Mouse (Mus musculus): Measurements from ENCODE around the gene Epha7. TPM values are rescaled to one million over a fixed set of nuclear protein-coding genes. Genes with fewer than 3 reads are reported as not detected.

The Epha7 gene
- 1 to 10 TPM; 1.6 to 2.4 TPM for total RNA-seq (2021)
- long read RNA-seq, experiment 1, full-length matches to known transcripts = 1 of 2 reads
- long read RNA-seq, experiment 1, partial matches to known transcripts = 0 of 2 reads
- long read RNA-seq, experiment 1, other reads (novel, unspliced or antisense) = 1 of 2 reads
- long read RNA-seq, experiment 2 = 0 reads

DNA sequence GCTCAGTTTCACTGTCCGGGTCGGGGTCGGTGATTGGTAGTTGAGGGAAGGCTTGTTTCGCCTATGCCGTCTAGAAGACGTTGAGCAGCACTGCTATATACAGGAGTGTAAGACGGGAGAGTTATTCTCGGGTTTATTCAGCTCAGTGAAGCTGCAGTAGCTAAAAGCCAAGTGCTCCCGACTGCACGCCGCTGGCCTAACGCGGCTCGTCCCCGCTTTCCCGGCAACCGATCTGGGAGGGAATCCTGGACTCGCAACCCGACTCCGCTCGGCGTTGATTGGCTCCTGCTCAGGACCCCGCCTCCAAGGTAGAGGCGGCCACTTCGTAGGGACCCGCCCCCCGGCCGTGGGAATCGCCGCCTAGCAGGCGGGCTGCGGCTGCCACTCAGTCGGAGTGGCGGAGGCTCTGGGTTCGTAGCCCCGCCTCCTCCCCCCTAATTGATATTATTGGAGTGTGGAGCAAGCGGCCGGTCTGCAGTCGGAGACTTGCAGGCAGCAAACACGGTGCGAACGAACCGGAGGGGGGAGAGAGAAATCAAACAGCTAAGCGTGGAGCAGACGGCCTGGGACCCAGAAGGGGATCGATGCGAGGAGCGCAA is at the start of gene Epha7:
TSS of gene Epha7 (plus strand) at position 441 of the 599 bp plus-strand sequence.
- TF ChIP-seq CTCF (IDR thresholded peaks at IDR 0.05) = no peak
- peak within 1 kb of the TSS; percentile 87 for H3K4me3 ChIP-seq
- H3K27ac ChIP-seq = peak within 1 kb of the TSS; percentile 78
- DNase-seq = peak; percentile 98
- intact Hi-C loops (cut with DNase I) = no loop called here

GRCm38 (mm10) chr4:28783961-28784360 is 29.0 kb upstream of the Epha7 start:
- no peak for DNase-seq
- TF ChIP-seq CTCF (IDR thresholded peaks at IDR 0.05) = no peak
- intact Hi-C loops (cut with DNase I) = no loop called here
- no peak overlapping the region for H3K27ac ChIP-seq
- no peak overlapping the region for H3K4me3 ChIP-seq

GRCm38 (mm10) chr4:28808800-28809199 is 4.1 kb upstream of the Epha7 start:
- no peak for DNase-seq
- TF ChIP-seq CTCF (IDR thresholded peaks at IDR 0.05) = peak; percentile 52
- Histone ChIP-seq H3K4me3 (no peak overlapping the region), H3K27ac (no peak overlapping the region)
- intact Hi-C loops (cut with DNase I) = no loop called here

GRCm38 (mm10) chr4:28809703-28810102 is 3.2 kb upstream of the Epha7 start:
- intact Hi-C loops (cut with DNase I) = no loop called here
- no peak for DNase-seq

GRCm38 (mm10) chr4:28813551-28814475 is 882 bp downstream of the Epha7 start:
- TF ChIP-seq CTCF (IDR thresholded peaks at IDR 0.05) = no peak
- intact Hi-C loops (cut with DNase I) = no loop called here
- DNase-seq = peak; percentile 49
- peak overlapping the region; percentile 87 for H3K4me3 ChIP-seq
- peak overlapping the region; percentile 61 for H3K27ac ChIP-seq

More at GRCm38 (mm10) chr4:28809703-28810102, 3.2 kb upstream of the Epha7 start:
- no peak overlapping the region for H3K27ac ChIP-seq
- H3K4me3 ChIP-seq = no peak overlapping the region
- TF ChIP-seq CTCF (IDR thresholded peaks at IDR 0.05) = no peak

- no peak overlapping the region for H3K27ac ChIP-seq
- H3K4me3 ChIP-seq = peak overlapping the region; percentile 87
- TF ChIP-seq CTCF (IDR thresholded peaks at IDR 0.05) = no peak
- no peak for DNase-seq
- intact Hi-C loops (cut with DNase I) = no loop called here
These were observed 1.5 kb downstream of the Epha7 start for GRCm38 (mm10) chr4:28814476-28814815.

DNA sequence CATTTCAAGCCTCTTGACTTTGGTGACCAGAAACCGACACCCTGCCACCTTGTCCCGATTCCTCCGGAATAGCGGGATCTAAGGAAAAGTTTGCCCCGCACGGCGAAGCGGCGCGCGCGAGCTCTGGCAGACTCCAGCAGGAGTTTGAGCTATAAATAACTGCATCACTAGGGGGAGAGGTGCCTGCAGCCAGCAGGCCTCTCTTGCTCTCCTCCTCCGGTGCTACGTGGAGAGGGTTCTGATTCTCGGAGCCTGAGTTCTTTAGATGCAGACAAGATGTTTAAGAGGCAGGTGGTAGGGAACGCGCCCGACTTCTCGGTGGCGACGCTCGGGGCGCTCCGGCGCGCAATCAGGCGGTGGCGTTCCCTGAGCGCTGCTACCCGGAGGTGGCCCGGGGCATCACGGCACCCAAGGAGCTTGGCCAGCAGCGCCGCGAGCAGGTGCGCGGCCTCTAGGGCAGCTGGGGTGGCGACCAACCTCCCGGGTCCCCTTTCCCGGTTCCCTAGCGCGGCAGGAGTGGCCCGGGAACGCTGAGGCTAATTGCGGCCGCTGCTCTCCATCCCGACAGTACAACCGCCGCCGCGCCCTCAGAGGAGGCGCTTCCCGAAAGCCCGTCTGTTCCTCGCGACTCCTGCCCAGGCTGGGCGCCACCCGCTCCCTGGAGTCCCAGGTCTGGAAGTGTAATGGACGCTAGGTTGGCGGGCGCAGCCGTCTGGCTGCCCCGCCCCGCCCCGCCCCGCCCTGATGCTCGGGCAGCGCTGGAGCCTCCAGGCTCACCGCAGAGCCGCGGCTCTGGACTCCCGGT is 2.1 kb downstream of the Epha7 start:
- intact Hi-C loops (cut with DNase I) = no loop called here
- Histone ChIP-seq H3K27ac (peak overlapping the region; percentile 81), H3K4me3 (peak overlapping the region; percentile 87)
- TF ChIP-seq CTCF (IDR thresholded peaks at IDR 0.05) = peak; percentile 28
- peak; percentile 72 for DNase-seq

- Histone ChIP-seq H3K27ac (peak overlapping the region; percentile 81), H3K4me3 (peak overlapping the region; percentile 87)
- no peak for DNase-seq
- intact Hi-C loops (cut with DNase I) = no loop called here
- TF ChIP-seq CTCF (IDR thresholded peaks at IDR 0.05) = no peak
These were observed 2.6 kb downstream of the Epha7 start for GRCm38 (mm10) chr4:28815621-28815920.

DNA sequence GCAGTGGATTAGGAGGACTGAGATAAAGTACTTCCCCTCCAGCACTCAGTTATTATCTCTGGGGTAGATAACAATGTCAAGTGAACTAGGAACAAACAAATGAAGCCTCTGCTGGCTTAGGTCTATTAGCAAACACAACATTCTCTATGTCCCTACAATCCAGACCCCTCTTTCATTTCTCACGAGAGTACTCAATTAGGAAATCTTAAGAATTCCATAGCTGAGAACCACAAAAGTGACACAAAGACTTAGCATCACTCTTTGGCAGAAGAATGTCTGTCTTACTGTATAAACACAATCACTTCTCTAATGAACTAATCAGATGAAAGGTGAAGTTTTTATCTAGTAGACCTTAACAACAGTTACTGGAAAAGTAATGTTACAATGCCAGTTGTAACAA is 10.7 kb downstream of the Epha7 start:
- Histone ChIP-seq H3K27ac (no peak overlapping the region), H3K4me3 (no peak overlapping the region)
- TF ChIP-seq CTCF (IDR thresholded peaks at IDR 0.05) = no peak
- DNase-seq = no peak
- intact Hi-C loops (cut with DNase I) = no loop called here

GRCm38 (mm10) chr4:28824616-28825015 is 11.7 kb downstream of the Epha7 start:
- intact Hi-C loops (cut with DNase I) = no loop called here
- peak; percentile 15 for DNase-seq
- no peak overlapping the region for H3K27ac ChIP-seq
- no peak overlapping the region for H3K4me3 ChIP-seq
- TF ChIP-seq CTCF (IDR thresholded peaks at IDR 0.05) = no peak

DNA sequence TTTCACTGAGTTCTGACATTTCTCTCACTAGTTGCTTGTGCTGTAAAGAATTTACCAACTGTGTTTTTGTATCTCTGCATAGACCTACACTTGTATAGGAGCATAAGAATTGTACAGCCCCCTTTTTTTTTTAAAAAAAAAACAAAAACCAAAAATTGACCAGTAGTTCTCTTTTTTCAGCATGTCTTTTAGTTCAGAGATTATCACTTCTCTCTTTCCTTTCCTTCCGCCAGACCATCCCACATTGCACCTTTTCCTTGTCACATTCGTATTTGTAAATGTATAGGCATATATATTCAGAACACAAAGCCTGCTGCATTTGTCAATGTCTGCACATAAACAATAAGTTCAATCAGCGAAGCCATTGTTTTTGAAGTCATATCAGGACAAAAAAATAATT is 24.7 kb downstream of the Epha7 start:
- intact Hi-C loops (cut with DNase I) = no loop called here
- no peak for DNase-seq
- no peak overlapping the region for H3K4me3 ChIP-seq
- H3K27ac ChIP-seq = no peak overlapping the region
- TF ChIP-seq CTCF (IDR thresholded peaks at IDR 0.05) = no peak

DNA sequence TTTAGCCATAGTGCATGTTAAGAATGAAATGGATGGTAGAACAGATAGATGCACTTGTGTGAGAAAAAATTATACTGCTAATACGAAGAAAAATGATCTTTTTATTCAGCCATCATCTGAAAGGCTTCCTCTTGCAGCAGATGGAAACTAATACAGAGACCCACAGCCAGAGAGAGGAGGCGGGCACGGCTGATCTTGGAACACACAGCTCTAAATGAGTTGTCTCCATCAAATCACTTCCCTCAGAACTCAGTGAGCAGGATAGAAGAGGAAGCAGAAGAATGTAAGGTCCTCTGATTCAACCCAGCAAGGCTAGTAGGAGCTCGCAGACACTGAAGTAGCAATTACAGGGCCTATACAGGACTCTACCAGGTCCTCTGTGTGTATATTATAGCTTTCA is 33.4 kb downstream of the Epha7 start:
- DNase-seq = no peak
- intact Hi-C loops (cut with DNase I) = no loop called here
- Histone ChIP-seq H3K27ac (no peak overlapping the region), H3K4me3 (no peak overlapping the region)
- TF ChIP-seq CTCF (IDR thresholded peaks at IDR 0.05) = no peak

Data from gastrocnemius, adult 2 months (tissue).